12 mouse cellular contexts compared by ENCODE assay signal in genomic region chr14:58943267-58943765, GRCm38 (mm10).
"Had no signal": no experiment of that assay in that cellular context is flagged by ENCODE, and none has a peak within 500 bp of the region (broad histone marks: within the 10 kb centered on the region; RNA-seq: fewer than 3 reads in every experiment).

No protein-coding gene starts in this region.

- H3K9me3 ChIP-seq: limb, embryonic 15.5 days; liver, embryonic 12.5 days; midbrain, embryonic 10.5 days; stomach, embryonic 15.5 days had no signal

- H3K36me3 ChIP-seq: limb, embryonic 15.5 days; liver, embryonic 12.5 days; midbrain, embryonic 10.5 days; stomach, embryonic 15.5 days had no signal

- ATAC-seq: liver, embryonic 12.5 days had no signal

- H3K27me3 ChIP-seq: limb, embryonic 15.5 days; liver, embryonic 12.5 days; stomach, embryonic 15.5 days had no signal

- H3K4me3 ChIP-seq: limb, embryonic 15.5 days; liver, embryonic 12.5 days; midbrain, embryonic 10.5 days; myocyte; stomach, embryonic 15.5 days had no signal

- DNase-seq: kidney, adult 8-10 months; kidney, postnatal 25 days; lung, embryonic 14.5 days; lung, postnatal 10 days; lung, postnatal 4 days; thymus, adult 2 months; thymus, postnatal 25 days had no signal

- H3K27ac ChIP-seq: limb, embryonic 15.5 days; liver, embryonic 12.5 days; midbrain, embryonic 10.5 days; stomach, embryonic 15.5 days had no signal

- H3K4me1 ChIP-seq: limb, embryonic 15.5 days; liver, embryonic 12.5 days; stomach, embryonic 15.5 days had no signal

- H3K9ac ChIP-seq: limb, embryonic 15.5 days; liver, embryonic 12.5 days; lung, embryonic 14.5 days; stomach, embryonic 15.5 days had no signal

- H3K4me2 ChIP-seq: limb, embryonic 15.5 days; liver, embryonic 12.5 days; lung, embryonic 14.5 days; stomach, embryonic 15.5 days had no signal
